ENCODE assay signal across 12 mouse cellular contexts in the genomic region with DNA sequence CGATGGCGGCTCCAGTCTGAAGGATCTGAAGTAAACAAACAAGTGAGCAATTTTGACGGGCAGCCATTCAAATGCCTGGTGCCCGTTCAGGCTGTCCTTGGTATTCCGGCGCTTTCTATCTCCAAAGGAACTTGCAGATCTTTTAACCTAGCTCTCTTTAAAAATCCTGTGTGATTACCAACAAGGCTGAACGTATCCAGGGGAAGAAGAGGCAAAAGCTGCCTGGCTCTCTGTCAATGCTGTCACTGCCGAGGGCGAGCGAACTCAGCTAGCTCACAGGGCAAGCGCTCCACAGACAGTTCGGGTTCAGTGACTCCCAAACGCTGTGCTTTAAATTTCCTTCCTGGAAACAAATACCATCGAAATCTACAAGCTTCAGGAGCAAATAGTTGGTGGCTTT.
A peak's percentile ranks its signal among the peaks of the same experiment; 100 is the strongest.
DNase-seq lines count a peak whose midpoint lies in the region; ATAC-seq and TF ChIP-seq lines count a peak whose summit lies in the region.
"Had no signal": no experiment of that assay in that cellular context is flagged by ENCODE, and none has a peak within 500 bp of the region (broad histone marks: within the 10 kb centered on the region; RNA-seq: fewer than 3 reads in every experiment).

No protein-coding gene starts in this region.

- TF ChIP-seq POLR2A in spleen, adult 2 months (IDR thresholded peaks at IDR 0.05; ENCODE audit: low read depth, low read length), result no peak

- H3K4me1 ChIP-seq in hindbrain, postnatal 0 days (ENCODE audit: insufficient read depth, low read length), result no peaks in the 10 kb centered on the region
- H3K4me1 ChIP-seq in hindbrain, embryonic 14.5 days (replicated peaks; ENCODE audit: control insufficient read depth, insufficient read depth, low read length), result 0 out of 2 replicates have a peak, but pooled peaks cover 4% of the 10 kb centered on the region
- peaks cover 7% of the 10 kb centered on the region; the same call in 1 of the 2 replicates for H3K4me1 ChIP-seq in spleen, adult 2 months (ENCODE audit: control insufficient read depth, insufficient read depth, insufficient read length)

- no peak for DNase-seq in hindbrain, postnatal 0 days (ENCODE audit: low spot score)
- no peak for DNase-seq in hindbrain, embryonic 14.5 days (ENCODE audit: low spot score)
- DNase-seq in spleen, adult 2 months (ENCODE audit: low read depth in 1 of 2, low spot score in 2 of 2), result peak in 1 of 2 experiments; percentile 41
- DNase-seq in spleen, postnatal 14 days (ENCODE audit: low spot score in 2 of 2), result no peak
- DNase-seq in kidney, adult 9 months, result peak; percentile 75
- no peak for DNase-seq in cerebellum, postnatal 14 days
- DNase-seq in urinary bladder, postnatal 4 days (ENCODE audit: low spot score in 2 of 2), result no peak
- DNase-seq: cerebellum, adult 9-10 months; thymus, postnatal 14 days had no signal

- no peaks in the 10 kb centered on the region for H3K36me3 ChIP-seq in hindbrain, postnatal 0 days (ENCODE audit: insufficient read depth, low read length)
- no peaks in the 10 kb centered on the region for H3K36me3 ChIP-seq in hindbrain, embryonic 14.5 days (replicated peaks; ENCODE audit: control insufficient read depth, insufficient read depth)
- no peaks in the 10 kb centered on the region for H3K36me3 ChIP-seq in spleen, adult 2 months (ENCODE audit: control insufficient read depth, insufficient read depth, low read length)
- H3K36me3 ChIP-seq: intestine, embryonic 15.5 days had no signal

- 53% methylated on average over 14 of the region's 14 CpGs for WGBS in hindbrain, postnatal 0 days
- WGBS in hindbrain, embryonic 14.5 days, result 70% methylated on average over 14 of the region's 14 CpGs
- WGBS in spleen, adult 2 months, result 57% methylated on average over 14 of the region's 14 CpGs

- no peak overlapping the region for H3K4me3 ChIP-seq in hindbrain, postnatal 0 days (ENCODE audit: low read length)
- no peak overlapping the region for H3K4me3 ChIP-seq in hindbrain, embryonic 14.5 days (replicated peaks; ENCODE audit: low read length)
- H3K4me3 ChIP-seq in spleen, adult 2 months (ENCODE audit: extremely low read depth, insufficient read depth, insufficient read length), result no peak overlapping the region
- H3K4me3 ChIP-seq: embryonic facial prominence, embryonic 12.5 days; intestine, embryonic 15.5 days had no signal

- H3K4me2 ChIP-seq in hindbrain, postnatal 0 days (ENCODE audit: low read depth, low read length), result no peak overlapping the region
- no peak overlapping the region for H3K4me2 ChIP-seq in hindbrain, embryonic 14.5 days (replicated peaks)
- H3K4me2 ChIP-seq: embryonic facial prominence, embryonic 12.5 days; intestine, embryonic 15.5 days had no signal

- no peaks in the 10 kb centered on the region for H3K9me3 ChIP-seq in hindbrain, postnatal 0 days (ENCODE audit: low read length)
- H3K9me3 ChIP-seq in hindbrain, embryonic 14.5 days (ENCODE audit: control insufficient read depth, low read length), result no peaks in the 10 kb centered on the region
- H3K9me3 ChIP-seq: embryonic facial prominence, embryonic 12.5 days; intestine, embryonic 15.5 days had no signal

- ATAC-seq in hindbrain, postnatal 0 days, result no peak
- no peak for ATAC-seq in hindbrain, embryonic 14.5 days (ENCODE audit: low FRiP score)
- ATAC-seq: forebrain, embryonic 16.5 days; intestine, embryonic 15.5 days had no signal

- no peak for TF ChIP-seq CTCF in hindbrain, postnatal 0 days (IDR thresholded peaks at IDR 0.05; ENCODE audit: low read depth)
- TF ChIP-seq CTCF in spleen, adult 2 months (IDR thresholded peaks at IDR 0.05; ENCODE audit: extremely low read depth, insufficient read depth, insufficient read length, insufficient replicate concordance), result no peak

- H3K9ac ChIP-seq in hindbrain, postnatal 0 days (replicated peaks; ENCODE audit: low read length), result no peak overlapping the region
- no peak overlapping the region for H3K9ac ChIP-seq in hindbrain, embryonic 14.5 days
- H3K9ac ChIP-seq: embryonic facial prominence, embryonic 12.5 days; intestine, embryonic 15.5 days had no signal

- H3K27ac ChIP-seq in hindbrain, postnatal 0 days, result 0 out of 2 replicates have a peak overlapping the region, but pooled peaks have one; percentile 22
- no peak overlapping the region for H3K27ac ChIP-seq in hindbrain, embryonic 14.5 days
- 0 out of 2 replicates have a peak overlapping the region, but pooled peaks have one; percentile 22 for H3K27ac ChIP-seq in spleen, adult 2 months (ENCODE audit: insufficient read depth, low read length)
- H3K27ac ChIP-seq: embryonic facial prominence, embryonic 12.5 days; intestine, embryonic 15.5 days had no signal

- H3K27me3 ChIP-seq in hindbrain, postnatal 0 days (ENCODE audit: insufficient read depth, low read length), result no peaks in the 10 kb centered on the region
- no peaks in the 10 kb centered on the region for H3K27me3 ChIP-seq in hindbrain, embryonic 14.5 days (ENCODE audit: control insufficient read depth, insufficient read depth, low read length)
- H3K27me3 ChIP-seq in spleen, adult 2 months (ENCODE audit: control insufficient read depth, insufficient read depth, low read length), result no peaks in the 10 kb centered on the region
- H3K27me3 ChIP-seq: embryonic facial prominence, embryonic 12.5 days; intestine, embryonic 15.5 days had no signal
